Mouse (Mus musculus): ENCODE data around the gene Gcnt2.

DNA sequence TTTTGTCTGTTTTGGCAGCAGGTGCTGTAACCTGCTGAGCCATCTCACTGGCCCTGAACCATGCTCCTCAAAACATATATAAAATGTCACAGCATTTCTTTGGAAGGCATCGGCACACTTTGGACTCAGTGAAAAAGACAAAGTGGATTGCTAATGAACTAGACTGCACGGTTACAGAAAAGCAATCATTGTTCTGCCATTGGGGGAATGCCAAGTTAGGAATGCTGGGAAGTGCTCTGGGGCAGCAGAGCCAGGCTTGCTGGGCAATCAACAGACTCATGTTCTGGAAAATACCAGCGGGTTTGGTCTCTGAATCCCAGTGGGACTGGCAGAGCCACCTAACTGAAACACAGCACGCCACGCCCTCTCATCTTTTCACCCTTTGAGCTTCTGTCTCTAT is 31.0 kb downstream of the Gcnt2 start:
- TF ChIP-seq POLR2A (IDR thresholded peaks at IDR 0.05; ENCODE audit: insufficient read length, low read depth) (no peak), MYOD1 (IDR thresholded peaks at IDR 0.05; ENCODE audit: control insufficient read depth in 1 of 3, insufficient read length in 2 of 3, low read depth in 2 of 3) (no peak), TCF12 (IDR thresholded peaks at IDR 0.05; ENCODE audit: insufficient read depth, poor library complexity, severe bottlenecking) (no peak), MAX (IDR thresholded peaks at IDR 0.05; ENCODE audit: low read depth) (no peak), MYOG (IDR thresholded peaks at IDR 0.05; ENCODE audit: control insufficient read depth in 1 of 3, insufficient read depth in 1 of 3, insufficient read length in 2 of 3, low read depth in 2 of 3) (no peak), SRF (IDR thresholded peaks at IDR 0.05; ENCODE audit: control insufficient read depth, insufficient read length, low read depth) (no peak), POLR2AphosphoS2 (IDR thresholded peaks at IDR 0.05; ENCODE audit: insufficient read length, low read depth) (no peak), E2F4 (IDR thresholded peaks at IDR 0.05; ENCODE audit: insufficient read depth) (no peak), CEBPB (IDR thresholded peaks at IDR 0.05; ENCODE audit: insufficient read depth, poor library complexity, severe bottlenecking) (no peak), USF1 (IDR thresholded peaks at IDR 0.05; ENCODE audit: low read depth) (no peak)

Data from myocyte (in vitro differentiated cells).